Mouse (Mus musculus) yolk sac, embryonic 10.5 days (tissue): ENCODE results near the gene Ntn1.
A peak's percentile ranks its signal among the peaks of the same experiment; 100 is the strongest.

Experiments
- DNase-seq: peaks from one replicate; pipeline ENCODE4 v3.0.0-alpha.2; 2017; ENCODE audit warnings: low spot score

Ntn1 gene

DNA sequence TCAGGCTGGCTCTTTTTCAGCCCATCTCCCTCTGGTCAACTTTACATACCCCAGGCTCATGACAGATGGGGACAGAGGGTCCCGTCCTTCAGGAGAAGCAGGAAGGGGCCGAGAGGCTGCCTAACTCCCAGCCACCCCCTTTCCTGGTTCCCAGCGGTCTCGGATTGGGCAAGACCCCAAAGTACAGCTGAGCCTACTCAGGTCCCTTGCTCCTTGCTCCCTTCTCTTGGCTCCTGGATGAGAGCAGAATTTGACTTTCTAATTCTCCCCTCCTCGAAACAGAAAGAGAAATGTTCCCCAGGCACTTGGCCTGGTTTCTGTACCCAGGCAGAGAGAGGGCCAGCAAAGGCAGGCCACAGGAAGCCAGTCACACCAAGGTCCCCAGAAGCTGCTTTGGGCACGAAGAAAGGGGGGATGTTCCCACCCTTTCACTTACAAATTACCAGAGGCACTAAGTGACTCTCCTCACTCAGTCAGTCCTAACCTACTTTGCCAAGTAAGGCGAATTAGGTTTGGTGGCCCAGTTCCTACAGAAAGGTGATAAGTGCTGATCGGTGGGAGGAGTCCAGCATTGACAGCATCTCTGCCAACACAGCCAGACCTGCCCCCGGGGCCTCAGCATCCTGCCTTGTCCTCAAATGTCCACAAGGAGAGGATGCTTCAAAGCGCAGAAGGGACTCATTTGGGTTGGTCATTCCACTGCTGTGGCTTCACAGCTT lies 70.1 kb downstream of the Ntn1 start:
- no peak for DNase-seq

DNA sequence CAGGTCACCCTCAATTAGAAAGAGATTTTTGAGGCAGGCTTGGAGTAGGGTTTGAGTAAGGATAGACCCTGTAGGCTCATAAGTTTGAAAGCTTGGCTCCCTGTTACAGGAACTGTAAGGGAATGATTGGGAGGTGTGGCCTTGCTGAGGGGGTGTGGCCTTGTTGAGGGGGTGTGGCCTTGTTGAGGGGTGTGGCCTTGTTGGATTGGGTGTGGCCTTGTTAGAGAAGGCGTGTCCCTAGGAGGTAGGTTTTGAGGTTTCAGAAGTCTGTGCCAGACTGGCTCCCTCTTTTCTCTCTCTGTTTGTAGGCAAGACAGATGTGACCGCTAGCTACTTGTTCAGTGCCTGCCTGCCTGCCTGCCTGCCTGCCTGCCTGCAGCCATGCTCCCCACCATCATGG lies 75.8 kb downstream of the Ntn1 start:
- no peak for DNase-seq

DNA sequence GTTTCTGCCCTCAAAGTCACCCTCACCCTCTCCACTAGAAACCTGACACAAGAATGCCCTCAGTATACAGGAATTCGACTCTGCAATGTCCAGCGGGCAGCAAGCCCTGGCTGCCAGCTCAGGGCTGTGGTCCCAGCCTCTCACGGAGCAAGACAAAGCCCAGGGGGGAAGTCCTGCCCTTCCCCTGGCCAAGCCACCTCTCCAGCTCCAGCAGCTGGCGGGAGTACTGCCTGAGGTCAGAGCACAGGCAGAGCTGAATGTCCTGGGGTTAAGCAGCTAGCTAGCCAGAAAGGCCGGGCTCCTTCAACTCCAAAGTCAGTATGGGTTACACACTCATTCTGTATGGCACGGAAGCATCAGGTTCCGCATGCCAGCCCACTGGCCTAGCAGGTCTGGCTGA lies 79.2 kb downstream of the Ntn1 start:
- no peak for DNase-seq

DNA sequence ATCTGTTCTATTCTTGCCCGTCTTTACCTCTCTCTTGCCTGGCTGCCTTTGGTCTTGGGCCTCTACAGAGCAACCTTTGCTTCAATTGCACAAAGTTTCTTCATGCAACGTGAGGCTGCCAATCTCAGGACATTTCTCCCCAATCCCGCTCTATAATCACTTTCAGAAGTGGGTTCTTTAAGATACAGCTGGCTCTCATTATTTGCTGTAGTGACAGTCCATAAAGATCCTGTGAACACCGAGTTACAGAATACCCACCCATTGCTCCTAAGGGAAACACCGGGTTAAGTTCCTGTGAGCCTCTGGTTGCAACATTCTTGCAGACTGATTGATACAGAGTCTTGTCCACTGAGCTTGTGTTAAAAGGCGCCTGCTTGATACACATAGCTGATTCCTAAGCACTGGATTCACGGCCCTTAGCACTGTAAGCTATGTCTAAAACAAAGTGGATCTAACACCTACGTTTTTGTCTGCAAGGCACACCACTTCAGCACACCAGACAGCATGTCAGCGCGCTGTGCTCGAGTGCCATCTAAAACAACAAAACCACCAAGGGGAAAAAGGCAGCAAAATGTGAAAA lies 85.0 kb downstream of the Ntn1 start:
- no peak for DNase-seq

- no peak for DNase-seq
These were observed 86.8 kb downstream of the Ntn1 start for GRCm38 (mm10) chr11:68313861-68314260.

DNA sequence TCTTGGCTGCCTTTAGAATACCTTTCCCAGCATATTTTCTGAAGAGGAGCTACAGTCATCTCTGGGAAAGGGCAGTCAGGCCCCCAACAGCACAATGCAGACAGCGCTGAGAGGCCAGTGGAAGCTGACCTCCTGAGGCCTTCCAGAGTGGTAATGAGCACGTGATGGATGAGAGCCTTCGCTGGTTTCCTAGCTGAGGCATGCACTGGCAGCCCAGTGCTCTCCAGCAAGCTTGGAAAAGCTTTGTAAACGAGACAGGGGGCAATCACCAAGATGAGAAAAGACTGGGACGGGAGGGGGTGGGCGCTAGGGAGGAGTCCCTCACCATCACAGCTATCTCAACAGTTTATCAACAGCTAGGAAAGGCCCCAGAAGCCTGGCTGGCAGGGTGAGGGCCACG lies 87.6 kb downstream of the Ntn1 start:
- peak; percentile 9 for DNase-seq

- no peak for DNase-seq
These were observed 91.6 kb downstream of the Ntn1 start for GRCm38 (mm10) chr11:68308911-68309580.

GRCm38 (mm10) chr11:68305997-68306396 lies 94.6 kb downstream of the Ntn1 start:
- no peak for DNase-seq

- no peak for DNase-seq
These were observed 98.3 kb downstream of the Ntn1 start for GRCm38 (mm10) chr11:68302323-68302722.

DNA sequence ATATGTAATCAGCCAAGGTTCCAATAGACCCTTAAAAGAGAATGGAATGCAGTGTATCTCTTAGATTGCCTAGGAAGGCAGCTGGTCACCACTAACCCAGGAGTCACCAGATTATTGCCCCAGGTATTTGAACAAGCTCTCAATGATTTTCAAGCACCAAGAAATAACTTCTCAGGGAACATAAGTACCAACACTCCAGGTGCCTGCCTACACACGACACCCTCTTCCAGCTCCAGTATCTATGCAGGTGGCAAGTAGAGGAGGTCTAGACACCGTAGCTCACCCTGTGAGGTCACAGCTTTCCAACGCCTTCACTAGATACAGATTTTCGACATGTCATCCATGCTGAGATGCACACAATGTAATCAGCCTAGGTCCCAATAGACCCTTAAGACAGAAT lies 99.0 kb downstream of the Ntn1 start:
- DNase-seq, result no peak

GRCm38 (mm10) chr11:68295474-68295873 lies 105.1 kb downstream of the Ntn1 start:
- no peak for DNase-seq

DNA sequence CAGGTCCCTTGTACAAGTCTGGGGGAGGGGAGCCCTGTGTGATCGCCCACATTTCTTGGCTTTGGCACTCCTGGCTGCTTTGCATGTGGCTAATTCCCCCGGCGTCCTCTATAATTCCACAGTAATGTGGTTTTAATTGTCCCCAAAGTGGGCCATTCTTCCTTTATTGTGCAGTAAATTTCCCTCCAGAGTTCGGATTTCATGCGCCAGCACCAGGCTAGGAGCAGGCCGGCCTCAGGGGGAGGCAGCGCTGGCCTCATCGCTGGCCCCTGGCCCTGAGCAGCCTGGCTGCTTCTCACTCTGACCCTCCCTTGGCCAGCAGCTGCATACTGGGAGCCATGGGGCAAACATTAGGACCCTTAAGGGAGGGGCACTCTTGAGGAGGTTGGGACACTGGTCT lies 110.0 kb downstream of the Ntn1 start:
- DNase-seq, result no peak

DNA sequence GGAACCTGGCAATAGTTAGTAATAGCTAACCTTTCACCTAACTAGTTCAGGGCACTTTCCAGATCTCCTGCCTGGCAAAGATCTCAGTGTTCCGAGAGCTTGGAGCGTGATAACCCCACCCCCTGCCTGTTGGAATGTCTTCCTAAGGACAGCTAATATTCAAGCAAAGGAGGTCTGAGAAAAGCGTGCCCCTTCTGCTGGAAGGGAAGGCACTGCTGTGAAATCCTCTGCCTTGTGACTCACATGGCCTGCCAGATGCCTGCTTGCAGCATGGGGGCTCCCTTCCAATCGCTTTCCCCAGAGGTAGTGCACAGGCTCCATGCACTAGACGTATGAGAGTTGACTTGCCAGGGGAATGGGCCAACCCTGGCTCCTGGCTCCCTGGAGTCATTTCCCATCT lies 113.3 kb downstream of the Ntn1 start:
- no peak for DNase-seq

DNA sequence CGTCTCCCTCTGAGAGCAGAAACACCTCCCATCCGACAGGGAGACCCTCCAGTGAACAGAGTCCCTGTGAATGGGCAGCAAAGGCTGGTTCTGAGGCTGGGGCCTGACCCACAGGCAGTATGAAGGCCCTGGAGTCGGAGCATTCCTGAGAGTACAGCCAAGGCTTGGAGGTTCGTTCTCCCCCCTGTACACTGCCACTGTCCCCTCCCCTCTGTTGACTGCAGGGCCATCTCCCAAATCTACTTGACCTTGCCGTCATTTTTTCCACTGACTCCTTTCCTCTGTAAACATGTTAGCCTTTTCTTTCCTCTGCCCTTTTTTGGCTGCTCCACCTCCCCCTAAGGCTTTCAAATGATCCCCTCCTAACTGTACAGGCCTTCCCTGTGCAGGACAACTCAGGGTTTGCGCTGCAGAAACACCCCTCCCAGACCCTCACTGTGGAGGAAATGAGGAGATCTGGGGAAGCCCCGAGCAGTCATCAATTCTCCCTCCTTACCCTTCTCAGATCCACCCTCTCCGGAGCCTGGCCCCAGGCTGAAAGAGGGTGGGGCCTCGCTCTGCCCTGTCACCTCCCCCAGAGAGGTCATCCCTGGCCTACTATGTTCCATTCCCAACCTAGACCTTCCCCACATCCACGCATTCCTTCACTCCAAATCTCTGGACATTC lies 114.3 kb downstream of the Ntn1 start:
- no peak for DNase-seq

DNA sequence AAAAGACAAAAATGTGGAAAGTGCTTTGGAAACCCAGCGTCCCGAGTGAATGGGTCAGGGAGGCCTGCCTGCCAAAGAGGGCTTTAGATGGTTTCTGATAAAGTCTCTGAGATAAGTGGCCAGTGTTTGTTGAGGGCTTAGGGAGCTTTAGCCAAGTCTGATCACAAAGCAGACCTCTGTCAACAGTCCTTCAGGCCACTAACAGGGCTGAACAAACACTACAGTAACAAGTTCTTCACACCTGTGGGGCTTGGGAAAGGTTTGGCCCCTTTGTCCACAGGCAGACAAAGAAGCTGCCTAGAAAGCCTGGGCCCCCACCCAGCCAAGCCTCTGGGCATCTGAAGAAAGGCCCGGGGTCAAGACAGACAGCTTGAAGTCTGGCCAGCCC lies 114.9 kb downstream of the Ntn1 start:
- DNase-seq, result peak; percentile 12

- no peak for DNase-seq
These were observed 120.6 kb downstream of the Ntn1 start for GRCm38 (mm10) chr11:68280001-68280510.

- no peak for DNase-seq
These were observed 123.7 kb downstream of the Ntn1 start for GRCm38 (mm10) chr11:68276945-68277344.

DNA sequence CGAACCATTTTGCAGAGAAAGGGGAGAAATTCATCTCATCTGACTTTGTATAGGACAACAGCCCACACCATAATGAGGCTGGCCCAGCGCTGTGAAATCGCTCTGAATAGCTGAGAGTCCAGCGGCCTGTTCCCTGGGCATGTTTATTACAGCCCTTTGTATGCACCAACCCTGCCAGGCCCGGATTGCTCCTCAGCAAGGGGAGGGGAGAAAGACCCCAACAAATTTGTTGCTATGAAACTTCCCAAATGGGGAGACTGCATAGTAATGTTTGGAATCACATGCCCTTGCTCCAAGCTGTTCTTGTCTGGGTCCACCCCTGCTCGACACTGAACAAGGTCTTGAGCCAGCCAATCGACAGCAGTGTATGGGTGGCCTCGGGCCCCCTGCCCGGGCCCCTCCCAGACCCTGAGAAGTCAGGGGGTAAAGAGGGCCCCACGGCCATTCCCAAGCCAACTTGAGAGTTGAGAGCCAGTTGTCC lies 126.3 kb downstream of the Ntn1 start:
- no peak for DNase-seq

GRCm38 (mm10) chr11:68273855-68274254 lies 126.8 kb downstream of the Ntn1 start:
- DNase-seq, result no peak

GRCm38 (mm10) chr11:68270730-68271467 lies 129.7 kb downstream of the Ntn1 start:
- DNase-seq, result no peak

GRCm38 (mm10) chr11:68264276-68264675 lies 136.3 kb downstream of the Ntn1 start:
- DNase-seq, result no peak

DNA sequence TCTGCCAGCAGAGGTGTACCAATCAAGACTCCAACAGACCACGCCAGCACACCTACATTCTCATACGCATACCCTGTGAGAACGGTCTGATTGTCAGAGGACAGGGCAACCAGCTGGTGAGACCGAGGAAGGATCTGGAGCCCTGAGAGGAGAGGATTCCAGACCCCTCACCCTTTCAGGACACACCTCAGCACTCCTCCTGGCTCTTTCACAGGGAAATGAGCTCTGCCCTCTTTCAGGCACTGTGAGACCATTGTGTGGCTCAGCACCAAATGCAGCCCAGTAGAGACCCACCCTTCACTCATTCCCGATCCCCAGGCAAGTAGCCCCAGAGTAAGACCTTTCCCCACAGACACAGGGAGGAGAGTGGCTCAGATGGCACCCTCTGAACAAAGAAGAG lies 137.5 kb downstream of the Ntn1 start:
- no peak for DNase-seq
